Mouse (Mus musculus) frontal cortex, adult (tissue): Measurements from ENCODE around the gene Gabrb3.

Experiments used
- ATAC-seq: cut with Nextera tagmentation; 2 replicates; pipeline ENCODE4 v1.9.2; 2017; ENCODE audit warnings: mild to moderate bottlenecking, moderate library complexity, mixed read lengths; ENCODE audit not compliant: low TSS enrichment

The Gabrb3 gene

DNA sequence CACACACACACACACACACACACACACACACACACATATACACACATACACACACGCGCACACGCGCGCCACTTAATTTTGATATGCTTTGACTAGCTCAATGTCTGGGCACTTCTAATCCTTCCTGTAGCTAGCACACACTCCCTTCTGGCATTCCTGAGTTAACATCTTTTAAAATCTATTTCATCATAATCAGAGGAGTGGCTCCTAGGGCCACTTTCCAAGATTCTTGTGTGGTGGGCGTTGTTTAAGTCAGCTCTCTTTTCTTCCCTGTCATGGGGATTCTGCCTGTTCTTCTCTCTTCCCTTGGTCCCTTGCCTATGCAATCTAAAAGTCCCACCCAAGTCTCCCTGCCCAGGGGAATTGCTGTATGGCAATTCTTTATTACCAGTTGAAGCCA, 286.6 kb downstream of the Gabrb3 start:
- peak; percentile 71 for ATAC-seq

DNA sequence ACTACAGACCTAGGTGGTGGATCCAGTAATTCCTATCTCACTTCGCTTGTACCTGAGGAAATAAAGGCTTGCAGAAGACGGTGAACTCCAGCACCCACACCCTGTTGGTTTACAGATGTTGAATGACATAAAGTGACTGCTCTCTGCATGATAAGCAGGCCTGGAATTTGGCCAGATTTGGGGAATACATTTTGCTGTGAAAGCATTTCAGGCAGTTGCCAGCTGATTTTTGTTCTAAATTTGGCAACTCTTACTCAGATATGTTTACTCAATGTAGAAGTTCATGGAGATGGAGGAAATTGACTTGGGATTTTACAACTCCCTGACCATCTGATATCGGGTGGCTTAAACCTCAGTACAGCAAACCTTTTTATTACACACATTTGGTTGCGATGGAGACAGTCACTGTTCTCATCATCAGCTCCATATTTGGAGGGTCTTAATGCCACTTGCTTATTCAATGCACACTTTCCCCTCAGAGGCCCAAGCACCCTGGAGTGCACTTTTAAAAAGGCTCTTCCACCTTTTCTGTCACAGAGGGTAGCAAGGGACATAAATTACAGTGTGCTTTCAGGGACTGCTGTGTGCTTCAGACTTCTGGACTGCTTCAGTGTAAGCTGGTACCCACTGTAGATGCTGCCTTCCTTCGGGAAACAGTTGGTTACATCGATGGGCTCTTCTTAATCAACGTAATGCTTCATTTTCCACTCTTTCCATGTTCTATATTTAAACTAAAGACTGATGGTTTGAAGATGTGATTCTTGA, 287.7 kb downstream of the Gabrb3 start:
- no peak for ATAC-seq

DNA sequence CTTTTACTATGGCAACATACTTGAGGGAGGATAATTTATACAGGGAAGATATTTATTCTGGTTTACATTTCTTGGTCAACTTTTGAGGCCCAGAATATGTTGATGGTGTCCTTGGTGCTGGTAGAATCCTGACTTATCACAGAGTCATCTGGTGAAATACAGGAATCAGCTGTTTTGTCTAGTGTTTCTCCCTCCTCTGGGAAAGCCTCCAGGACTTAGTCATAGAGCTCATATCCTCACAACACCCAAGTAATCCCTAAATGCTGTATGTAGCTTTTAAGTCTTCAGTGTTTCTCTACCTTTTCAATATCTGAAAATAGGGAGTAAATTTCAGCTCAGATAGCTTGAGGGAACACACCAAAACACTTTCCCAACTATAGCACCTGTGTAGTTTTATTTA, 292.2 kb downstream of the Gabrb3 start:
- ATAC-seq = peak; percentile 85

DNA sequence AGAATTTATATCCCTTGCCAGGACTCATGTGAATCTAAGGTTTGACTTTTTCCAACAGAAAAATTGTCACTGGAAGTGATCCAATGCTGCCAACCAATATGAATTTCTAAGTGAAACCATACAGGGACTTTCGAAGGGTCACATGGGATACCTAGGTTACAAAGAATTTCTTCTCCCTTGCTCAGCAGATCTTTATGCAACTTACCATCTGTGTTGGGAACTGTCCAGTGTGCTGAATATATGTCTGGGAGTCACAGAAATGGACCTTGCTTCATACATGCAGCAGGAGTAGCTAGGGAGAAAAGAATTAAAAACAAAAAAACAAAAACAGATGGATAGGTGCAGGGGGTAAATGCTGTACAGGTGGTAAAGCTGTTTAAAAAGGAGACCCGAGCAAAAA, 327.3 kb downstream of the Gabrb3 start:
- ATAC-seq = peak; percentile 43; the same call in 1 of the 2 replicates

DNA sequence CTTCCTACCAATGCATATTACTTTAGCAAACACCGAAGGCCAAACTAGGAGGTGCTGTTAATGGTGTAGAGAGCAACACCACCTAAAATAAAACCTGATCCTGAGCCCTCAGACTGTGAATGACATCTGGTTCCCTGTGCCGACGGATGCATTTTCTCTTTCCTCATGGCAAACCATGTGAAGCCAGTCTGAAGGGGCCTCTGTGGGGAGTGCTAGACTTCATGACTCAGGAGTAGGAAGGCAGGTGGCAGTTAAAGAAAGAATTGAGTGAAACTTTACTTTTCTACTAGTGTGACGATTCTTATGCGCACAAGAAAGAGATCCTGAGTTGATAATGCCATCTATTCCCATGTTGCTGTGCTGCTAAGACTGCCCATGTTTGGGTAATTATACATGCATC, 341.0 kb downstream of the Gabrb3 start:
- ATAC-seq = peak; percentile 53

DNA sequence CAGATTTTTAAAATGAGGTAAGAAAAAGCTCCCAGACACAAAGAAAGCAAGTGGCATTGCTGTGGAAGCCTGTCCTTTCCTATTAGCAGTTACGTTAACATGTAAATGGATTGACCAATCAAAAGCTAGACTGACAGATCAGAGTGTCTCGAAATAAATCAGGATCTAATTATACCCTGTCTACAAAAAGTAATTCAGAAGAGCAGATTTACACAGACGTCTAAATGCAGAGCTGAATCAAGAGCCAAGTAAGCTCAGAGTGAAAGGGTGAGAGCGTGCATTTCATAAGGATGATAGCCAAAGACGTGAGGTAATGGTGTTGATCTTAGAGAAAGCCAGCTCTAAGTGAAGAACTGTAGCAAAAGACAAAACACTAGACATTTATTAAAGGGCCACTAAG, 359.3 kb downstream of the Gabrb3 start:
- ATAC-seq = no peak

DNA sequence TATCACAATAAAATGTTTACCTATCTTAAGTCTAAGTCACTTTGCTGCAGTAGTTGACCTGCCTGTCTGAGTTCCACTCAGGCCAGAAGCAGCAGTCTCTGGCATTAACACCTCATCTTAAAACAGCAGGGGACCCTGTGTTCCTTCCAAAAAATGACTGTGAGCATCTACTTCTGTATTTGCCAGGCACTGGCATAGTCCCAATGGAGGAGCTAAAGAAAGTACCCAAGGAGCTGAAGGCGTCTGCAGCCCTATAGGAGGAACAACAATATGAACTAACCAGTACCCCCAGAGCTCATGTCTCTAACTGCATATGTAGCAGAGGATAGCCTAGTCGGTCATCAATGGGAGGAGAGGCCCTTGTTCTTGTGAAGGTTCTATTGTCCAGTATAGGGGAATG, 366.6 kb downstream of the Gabrb3 start:
- peak; percentile 62; the same call in 1 of the 2 replicates for ATAC-seq

DNA sequence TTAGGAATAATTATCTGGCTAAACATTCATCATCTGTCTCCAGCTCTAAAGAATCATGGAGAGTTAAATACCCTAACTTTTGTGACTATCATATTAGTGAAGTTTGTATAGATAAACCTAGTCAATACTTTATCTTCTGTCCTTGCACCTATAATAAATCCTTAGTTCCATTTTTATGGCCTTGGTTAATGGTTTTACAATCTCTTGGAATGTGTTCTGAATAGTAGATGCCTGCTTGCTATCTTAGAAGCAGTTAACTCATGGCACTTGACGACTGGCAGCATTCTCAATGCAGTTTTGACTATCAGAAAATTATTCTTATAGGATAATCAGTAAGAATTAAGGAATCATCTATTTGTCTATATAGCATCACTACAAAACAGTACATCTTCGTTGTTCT, 368.0 kb downstream of the Gabrb3 start:
- no peak for ATAC-seq

DNA sequence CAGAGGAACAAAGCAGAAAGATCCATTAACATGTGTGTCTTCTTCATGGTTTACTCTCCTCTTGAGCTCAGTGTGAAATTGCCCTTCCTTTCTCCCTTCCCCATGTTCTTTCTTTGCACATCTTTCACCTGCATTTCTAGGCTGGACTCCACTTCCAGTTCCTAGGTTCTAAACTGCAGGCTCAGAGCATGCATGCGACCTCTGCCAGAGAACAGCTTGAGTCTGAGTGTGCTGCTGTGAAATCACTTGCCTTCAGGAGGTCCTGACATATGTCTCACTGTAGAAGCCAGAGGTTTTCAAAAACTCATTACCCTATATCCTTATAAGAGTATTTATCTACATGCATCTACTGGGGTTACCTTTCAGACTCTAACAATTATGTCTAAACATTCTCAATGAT, 383.8 kb downstream of the Gabrb3 start:
- no peak for ATAC-seq

DNA sequence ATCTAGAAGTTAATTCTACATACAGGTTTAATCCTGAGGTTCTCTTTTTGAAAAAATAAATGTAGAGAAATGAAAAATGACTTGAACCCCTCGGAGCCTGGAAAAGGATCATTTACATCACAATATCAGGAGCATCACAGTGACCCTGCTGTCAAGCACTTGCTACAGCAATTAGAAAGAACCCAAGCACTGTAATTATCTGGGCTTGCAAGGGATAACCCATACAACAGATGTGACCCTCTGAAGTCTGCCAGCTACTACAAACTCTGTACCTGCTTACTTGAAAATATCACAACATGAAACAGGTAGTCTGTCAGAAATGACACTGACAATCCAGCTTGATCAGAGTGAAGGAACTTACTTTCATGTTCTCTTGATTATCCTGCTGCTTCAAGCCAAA, 394.2 kb downstream of the Gabrb3 start:
- ATAC-seq = no peak

DNA sequence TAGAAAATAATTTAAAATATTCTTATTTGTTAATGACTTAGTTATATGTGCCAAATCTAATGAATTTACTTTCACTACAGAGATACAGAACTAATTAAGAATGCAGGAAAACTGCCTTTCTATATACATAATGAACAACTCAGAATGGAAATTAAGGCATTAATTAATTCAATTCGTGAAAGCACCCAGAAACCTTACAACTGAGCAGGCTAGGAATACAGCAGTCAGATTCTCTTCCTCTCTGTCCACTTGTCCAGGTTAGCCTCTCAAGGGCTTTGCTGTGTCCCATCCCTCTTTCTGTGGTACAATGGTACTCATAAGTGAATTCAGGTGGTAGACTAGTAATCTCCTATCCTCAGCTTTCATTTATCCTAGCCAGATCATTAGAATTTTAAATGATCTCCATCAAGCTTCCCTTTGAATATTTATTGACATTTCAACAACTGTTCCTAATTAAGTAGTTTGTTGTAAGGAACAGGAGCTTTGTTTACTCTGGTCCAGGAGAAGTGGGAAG, 422.9 kb downstream of the Gabrb3 start:
- no peak for ATAC-seq

DNA sequence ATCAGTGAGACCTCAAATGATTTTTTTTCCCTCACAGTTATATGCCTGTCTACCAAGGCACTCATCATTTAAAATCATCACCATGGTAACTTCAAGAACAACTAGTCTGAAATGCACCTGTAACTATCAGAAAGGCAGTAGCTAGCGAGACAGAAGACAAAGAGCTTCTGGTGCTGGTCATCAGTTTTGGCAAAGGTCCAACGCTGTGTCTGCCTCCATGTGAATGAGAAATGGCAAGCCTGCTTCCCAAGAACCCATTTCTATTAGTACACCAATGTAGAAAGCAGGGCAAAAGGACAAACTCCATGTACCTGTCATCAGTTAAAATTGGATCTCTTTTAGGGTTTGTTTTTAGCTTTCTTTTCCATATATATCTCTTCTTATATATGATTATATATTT, 448.5 kb downstream of the Gabrb3 start:
- no peak for ATAC-seq
